Mouse (Mus musculus) cerebellum, adult 2 months (tissue): ENCODE data around the gene Apobec4.

Experiments
- CTCF ChIP-seq: fragments of 200-500 bp; IDR thresholded peaks from 2 replicates; pipeline ENCODE4 v1.5.1; 2011; ENCODE audit warnings: low read depth, mild to moderate bottlenecking, control low read depth, low read length, moderate library complexity, borderline replicate concordance; ENCODE audit not compliant: insufficient read depth
- POLR2A ChIP-seq: fragments of 200-500 bp; IDR thresholded peaks from 2 replicates; pipeline ENCODE4 v1.6.1; 2011; ENCODE audit warnings: low read length, control low read depth, borderline replicate concordance; ENCODE audit not compliant: insufficient read depth

GRCm38 (mm10) chr1:152707560-152707959 lies 42.8 kb upstream of the Apobec4 start:
- no peak for TF ChIP-seq CTCF
- TF ChIP-seq POLR2A = no peak
